Mouse (Mus musculus) bone marrow, adult 2 months (tissue): ENCODE measurements around the gene Tspan31.
"Not testable (repeated sequence)": the region's sequence is repeated elsewhere in the genome, so short reads cannot be mapped to it uniquely, and the experiment has no call there.

Source experiments
- CTCF ChIP-seq: fragments of 200-500 bp; IDR thresholded peaks from 2 replicates; pipeline ENCODE4 v1.5.1; 2011; ENCODE audit warnings: low read length, control low read depth; ENCODE audit not compliant: control insufficient read depth, insufficient read depth
- POLR2A ChIP-seq: fragments of 200-500 bp; IDR thresholded peaks from 2 replicates; pipeline ENCODE4 v1.6.1; 2011; ENCODE audit warnings: low read depth, mild to moderate bottlenecking, control low read depth, low read length, borderline replicate concordance; ENCODE audit not compliant: control insufficient read depth

GRCm38 (mm10) chr10:127072969-127073368 lies 2.9 kb upstream of the Tspan31 start:
- not testable (repeated sequence) for TF ChIP-seq POLR2A, CTCF
